Mouse (Mus musculus): ENCODE data around the gene Nmnat2.

DNA sequence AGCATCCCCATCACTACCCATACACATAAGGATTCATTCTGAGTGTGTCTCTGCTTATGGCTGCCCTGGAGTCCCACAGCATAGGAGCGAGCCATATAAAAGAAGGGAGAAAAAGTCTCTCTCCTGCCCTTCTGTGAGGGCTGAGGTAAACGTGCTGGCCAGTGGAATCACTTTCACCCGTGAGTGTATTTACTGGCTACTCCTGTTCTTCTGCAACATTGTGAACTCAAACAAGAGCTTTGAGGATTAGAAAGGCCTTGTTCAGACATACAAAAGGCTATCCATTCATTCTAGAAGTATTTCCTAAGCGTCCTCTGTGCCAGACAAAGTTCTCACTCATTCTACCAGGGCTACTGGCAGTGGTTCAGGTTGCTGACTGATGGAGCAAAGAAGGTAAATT lies 156.8 kb downstream of the Nmnat2 start:
- TF ChIP-seq CTCF (IDR thresholded peaks at IDR 0.05 in 2 of 3, conservative IDR thresholded peaks at IDR 0.05 in 1 of 3; ENCODE audit: control insufficient read depth in 1 of 3, insufficient read depth in 1 of 3, low read depth in 2 of 3, low read length in 3 of 3, poor library complexity in 1 of 3, severe bottlenecking in 1 of 3) (no peak), POLR2A (IDR thresholded peaks at IDR 0.05; ENCODE audit: control insufficient read depth in 1 of 2, insufficient read depth in 1 of 2, low read depth in 1 of 2, low read length in 2 of 2, poor library complexity in 1 of 2) (no peak), NELFE (IDR thresholded peaks at IDR 0.05; ENCODE audit: low read depth, low read length) (no peak), MYC (IDR thresholded peaks at IDR 0.05; ENCODE audit: low read depth, low read length) (no peak), UBTF (IDR thresholded peaks at IDR 0.05; ENCODE audit: borderline replicate concordance, insufficient read depth, low read depth, low read length) (no peak), MAFK (IDR thresholded peaks at IDR 0.05; ENCODE audit: borderline replicate concordance, low read depth, low read length) (no peak), ELF1 (IDR thresholded peaks at IDR 0.05; ENCODE audit: low read depth, low read length) (no peak), JUND (IDR thresholded peaks at IDR 0.05; ENCODE audit: low read depth, low read length) (no peak)

Data from MEL (cell line).